8 mouse cellular contexts compared by ENCODE assay signal in the genomic region with DNA sequence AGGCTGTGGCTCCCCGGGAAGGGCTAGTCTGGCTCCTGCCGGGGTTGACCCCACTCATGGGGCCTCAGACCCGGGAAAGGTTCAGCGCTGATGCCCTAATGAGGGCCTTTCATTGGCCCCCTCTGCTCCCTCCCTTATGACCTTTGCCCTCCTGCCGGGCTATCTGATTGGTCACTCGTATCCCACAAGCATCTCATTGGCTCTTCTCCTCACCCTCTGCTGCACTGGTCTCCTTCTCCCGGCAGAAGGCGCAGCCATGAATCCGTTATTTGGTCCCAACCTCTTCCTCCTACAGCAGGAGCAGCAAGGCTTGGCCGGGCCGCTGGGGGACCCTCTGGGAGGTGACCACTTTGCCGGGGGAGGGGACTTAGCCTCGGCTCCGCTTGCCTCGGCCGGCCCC. TPM values are rescaled to one million over a fixed set of nuclear protein-coding genes. Genes with fewer than 3 reads are reported as not detected.
DNase-seq lines count a peak whose midpoint lies in the region; ATAC-seq and TF ChIP-seq lines count a peak whose summit lies in the region.

A gene (plus strand): TSS at position 241 of the 400 bp plus-strand sequence.

- peak; percentile 90 for ATAC-seq in common myeloid progenitor, adult 5-6 weeks (replicated peaks; ENCODE audit: low read depth, poor library complexity, severe bottlenecking)
- ATAC-seq in hindbrain, embryonic 16.5 days = peak; percentile 95

- intact Hi-C loops in gastrocnemius, adult 2 months (cut with DNase I) = loop anchor here (5.0 kb wide), 1 partner anchor 87 kb away; a partner anchor contains a TSS
- intact Hi-C loops in left cerebral cortex, adult 2 months (cut with DNase I) = loop anchor here (5.0 kb wide), 1 partner anchor 127 kb away; no protein-coding TSS in a partner anchor

- peak within 1 kb of the TSS; percentile 80 for H3K4me2 ChIP-seq in hindbrain, embryonic 16.5 days (ENCODE audit: low read length)

- no peaks in the 10 kb centered on the region for H3K9me3 ChIP-seq in hindbrain, embryonic 16.5 days (ENCODE audit: control insufficient read depth, low read length)

- peak within 1 kb of the TSS; percentile 81 for H3K9ac ChIP-seq in hindbrain, embryonic 16.5 days (ENCODE audit: low read depth, low read length)

- peak within 1 kb of the TSS; percentile 94 for H3K27ac ChIP-seq in gastrocnemius, adult 2 months
- peak within 1 kb of the TSS; percentile 94 for H3K27ac ChIP-seq in hindbrain, embryonic 16.5 days (ENCODE audit: low read depth, low read length)
- peak within 1 kb of the TSS; percentile 97 for H3K27ac ChIP-seq in left cerebral cortex, adult 2 months
- H3K27ac ChIP-seq in macrophage = peak within 1 kb of the TSS; percentile 82

- H3K27me3 ChIP-seq in hindbrain, embryonic 16.5 days (replicated peaks; ENCODE audit: control insufficient read depth, insufficient read depth, low read length) = no peaks in the 10 kb centered on the region

- peak; percentile 66 for TF ChIP-seq CTCF in gastrocnemius, adult 2 months (IDR thresholded peaks at IDR 0.05)
- TF ChIP-seq CTCF in left cerebral cortex, adult 2 months (IDR thresholded peaks at IDR 0.05) = peak; percentile 62

- DNase-seq in adipocyte (ENCODE audit: low spot score) = peak; percentile 96
- peak; percentile 93 for DNase-seq in gastrocnemius, adult 2 months
- peak; percentile 87 to 91 for DNase-seq in left cerebral cortex, adult 2 months (ENCODE audit: extremely low spot score in 1 of 2, low spot score in 2 of 2)
- DNase-seq in right cerebral cortex, adult 18-20 months = peak; percentile 95
- peak; percentile 70 for DNase-seq in urinary bladder, postnatal 25 days (ENCODE audit: low spot score)

- peaks cover 16% of the 10 kb centered on the region for H3K36me3 ChIP-seq in hindbrain, embryonic 16.5 days (ENCODE audit: control insufficient read depth, insufficient read depth, low read length)
- peaks cover 24% of the 10 kb centered on the region; the same call in 1 of the 2 replicates for H3K36me3 ChIP-seq in macrophage (ENCODE audit: inconsistent target)

- peaks cover 50% of the 10 kb centered on the region for H3K79me2 ChIP-seq in macrophage (ENCODE audit: inconsistent target)

- WGBS in hindbrain, embryonic 16.5 days = 0% methylated on average over 16 of the region's 16 CpGs
- WGBS in macrophage (ENCODE audit: missing documents) = 2% methylated on average over 16 of the region's 16 CpGs

- peak within 1 kb of the TSS; percentile 79 for H3K4me3 ChIP-seq in gastrocnemius, adult 2 months
- H3K4me3 ChIP-seq in hindbrain, embryonic 16.5 days (ENCODE audit: low read length) = peak within 1 kb of the TSS; percentile 79
- peak within 1 kb of the TSS; percentile 95 for H3K4me3 ChIP-seq in left cerebral cortex, adult 2 months
- peak within 1 kb of the TSS; percentile 51 for H3K4me3 ChIP-seq in macrophage (ENCODE audit: inconsistent target)

- H3K4me1 ChIP-seq in hindbrain, embryonic 16.5 days (ENCODE audit: control insufficient read depth, insufficient read depth, low read depth, low read length) = peaks cover 44% of the 10 kb centered on the region

RNA-seq across cellular contexts. Expression of the gene that starts here (rescaled TPM):
- total RNA-seq in common myeloid progenitor, adult 5-6 weeks (2017) = 16.5 and 19.5 TPM in 2 replicates
- total RNA-seq in gastrocnemius, adult 2 months (2021) = 1 to 10 TPM; 7.8 to 9.4 TPM
- 20.3 and 21.9 TPM in 2 replicates for polyA plus RNA-seq in hindbrain, embryonic 16.5 days (2015; fragmentation: Nextera tagmentation; extraction: Ambion mirVana)
- 10 to 100 TPM; 64.6 to 67.1 TPM for total RNA-seq in left cerebral cortex, adult 2 months (2021)
- total RNA-seq in macrophage (2018; cell fraction: chromatin; rRNA removed) = 100 to 1,000 TPM in 16 of 26 experiments, 10 to 100 TPM in 10; 28.7 to 216 (median 130) TPM
- 10 to 100 TPM in 21 of 26 experiments, 1 to 10 TPM in 5; 5.2 to 23.5 (median 15.3) TPM for total RNA-seq in macrophage (2018; cell fraction: cytosol; rRNA removed)
- total RNA-seq in macrophage (2018; cell fraction: nucleus; rRNA removed) = 100 to 1,000 TPM in 6 of 26 experiments, 10 to 100 TPM in 20; 19.8 to 149 (median 68.8) TPM
- polyA plus RNA-seq in macrophage (2018) = 14.3 to 29.7 TPM (median 18.2 TPM) in 3 replicates

Comparison
In these comparisons a context has a peak if more than half of its experiments do, and no peak if none do; other contexts are left out.
1. Peak in every context shown above with its lines: DNase-seq, ATAC-seq, H3K4me3 ChIP-seq and H3K27ac ChIP-seq.